Mouse (Mus musculus): ENCODE data around the gene Abat. TPM values are rescaled to one million over a fixed set of nuclear protein-coding genes. Genes with fewer than 3 reads are reported as not detected.
A peak's percentile ranks its signal among the peaks of the same experiment; 100 is the strongest.

The Abat gene
- polyA plus RNA-seq, 1 experiment from 2014 or later: 18.5 TPM

DNA sequence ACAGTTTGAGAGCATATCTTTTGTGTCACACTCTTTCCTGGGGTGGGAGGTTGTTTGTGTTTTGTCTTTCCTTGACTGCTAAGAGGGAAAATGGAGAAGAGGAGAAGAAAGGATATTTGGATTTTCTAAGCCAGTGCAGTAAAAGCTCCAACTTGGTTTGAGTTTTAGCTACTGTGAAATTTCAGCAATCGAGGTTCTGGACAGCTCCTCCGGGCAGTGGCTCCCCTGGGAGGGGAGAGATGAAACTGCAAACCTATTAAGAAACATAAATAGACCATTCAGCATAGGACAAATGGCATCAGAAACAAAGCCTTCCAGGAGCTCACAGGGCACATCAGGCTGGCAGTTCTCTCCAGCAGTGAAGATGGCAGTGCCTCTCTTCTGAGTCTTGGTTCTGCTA, 9.0 kb upstream of the Abat start:
- peak; percentile 39 for DNase-seq (ENCODE audit: low spot score)

DNA sequence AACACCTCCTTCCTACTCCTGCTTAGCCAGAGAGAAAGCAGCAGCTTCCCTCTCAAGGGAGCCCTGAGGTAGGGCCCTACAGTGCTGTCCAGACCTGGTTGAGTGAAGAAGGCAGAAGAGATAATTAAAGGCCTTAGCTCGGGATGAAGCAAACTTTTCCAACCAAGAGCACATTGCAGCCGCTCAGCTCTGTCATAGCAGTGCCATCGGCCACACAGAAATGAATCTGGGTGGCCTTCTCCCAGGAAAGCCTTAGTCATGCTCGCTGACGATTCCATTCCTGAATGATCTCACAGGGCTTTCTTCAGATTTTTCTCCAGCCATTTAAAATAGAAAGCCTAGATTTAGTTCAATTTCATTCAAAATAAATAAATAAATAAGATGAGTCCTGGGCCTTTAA, 3.3 kb upstream of the Abat start:
- no peak overlapping the region for H3K4me3 ChIP-seq (ENCODE audit: low read depth, low read length)
- H3K9ac ChIP-seq (ENCODE audit: low read length): no peak overlapping the region
- H3K4me2 ChIP-seq (ENCODE audit: low read depth, severe bottlenecking): no peak overlapping the region
- 68% methylated on average over 5 of the region's 5 CpGs for WGBS
- ATAC-seq (ENCODE audit: insufficient number of reproducible peaks, low FRiP score, low TSS enrichment, low read depth) (no peak), DNase-seq (ENCODE audit: low spot score) (no peak)
- no peaks in the 10 kb centered on the region for H3K27me3 ChIP-seq (ENCODE audit: control insufficient read depth, insufficient read depth, low read length)
- H3K9me3 ChIP-seq (ENCODE audit: control insufficient read depth, low read length): no peaks in the 10 kb centered on the region
- H3K27ac ChIP-seq (replicated peaks; ENCODE audit: low read depth, low read length): no peak overlapping the region
- peaks cover 7% of the 10 kb centered on the region; the same call in 1 of the 2 replicates for H3K4me1 ChIP-seq (ENCODE audit: control insufficient read depth, insufficient read depth, low read length)
- no peaks in the 10 kb centered on the region for H3K36me3 ChIP-seq (ENCODE audit: control insufficient read depth, insufficient read depth, low read length)

More for the DNA sequence above, 9.0 kb upstream of the Abat start:
- Histone ChIP-seq H3K4me2 (ENCODE audit: low read depth, severe bottlenecking) (no peak overlapping the region), H3K27ac (replicated peaks; ENCODE audit: low read depth, low read length) (no peak overlapping the region), H3K27me3 (ENCODE audit: control insufficient read depth, insufficient read depth, low read length) (no peaks in the 10 kb centered on the region), H3K9me3 (ENCODE audit: control insufficient read depth, low read length) (no peaks in the 10 kb centered on the region), H3K4me3 (ENCODE audit: low read depth, low read length) (no peak overlapping the region), H3K36me3 (ENCODE audit: control insufficient read depth, insufficient read depth, low read length) (no peaks in the 10 kb centered on the region), H3K4me1 (ENCODE audit: control insufficient read depth, insufficient read depth, low read length) (no peaks in the 10 kb centered on the region), H3K9ac (ENCODE audit: low read length) (no peak overlapping the region)
- 61% methylated on average over 2 of the region's 2 CpGs for WGBS
- no peak for ATAC-seq (ENCODE audit: insufficient number of reproducible peaks, low FRiP score, low TSS enrichment, low read depth)

GRCm38 (mm10) chr16:8512830-8513229, 399 bp upstream of the Abat start:
- no peaks in the 10 kb centered on the region for H3K9me3 ChIP-seq (ENCODE audit: control insufficient read depth, low read length)
- H3K4me1 ChIP-seq (ENCODE audit: control insufficient read depth, insufficient read depth, low read length): peaks cover 7% of the 10 kb centered on the region; the same call in 1 of the 2 replicates
- H3K27ac ChIP-seq (replicated peaks; ENCODE audit: low read depth, low read length): no peak overlapping the region
- ATAC-seq (ENCODE audit: insufficient number of reproducible peaks, low FRiP score, low TSS enrichment, low read depth) (peak; percentile 31), DNase-seq (ENCODE audit: low spot score) (no peak)
- H3K4me2 ChIP-seq (ENCODE audit: low read depth, severe bottlenecking): peak overlapping the region; percentile 63
- H3K27me3 ChIP-seq (ENCODE audit: control insufficient read depth, insufficient read depth, low read length): no peaks in the 10 kb centered on the region
- H3K36me3 ChIP-seq (ENCODE audit: control insufficient read depth, insufficient read depth, low read length): no peaks in the 10 kb centered on the region
- WGBS: 4% methylated on average over 5 of the region's 5 CpGs
- peak overlapping the region; percentile 45 for H3K9ac ChIP-seq (ENCODE audit: low read length)
- peak overlapping the region; percentile 40 for H3K4me3 ChIP-seq (ENCODE audit: low read depth, low read length)

DNA sequence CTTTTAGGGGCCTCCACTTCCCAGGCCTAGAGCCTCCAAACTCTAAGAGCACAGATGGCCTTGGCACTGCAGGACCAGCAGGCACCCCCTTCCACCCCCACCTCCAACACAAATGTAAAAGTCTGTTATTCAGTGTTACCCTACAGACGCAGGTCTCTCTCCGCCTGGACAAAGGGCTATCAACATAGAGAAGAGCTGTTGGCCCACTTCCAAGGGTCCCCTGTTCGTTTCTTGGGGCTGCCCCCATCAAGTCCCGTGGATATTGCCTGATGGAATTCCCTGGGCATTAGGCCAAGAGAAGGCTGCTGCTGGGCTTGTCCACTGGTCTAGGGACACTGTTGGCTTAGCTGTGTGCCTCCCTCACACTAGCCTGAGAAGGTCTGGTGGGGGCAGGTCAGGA, 951 bp downstream of the Abat start:
- Histone ChIP-seq H3K27me3 (ENCODE audit: control insufficient read depth, insufficient read depth, low read length) (no peaks in the 10 kb centered on the region), H3K4me1 (ENCODE audit: control insufficient read depth, insufficient read depth, low read length) (peaks cover 7% of the 10 kb centered on the region; the same call in 1 of the 2 replicates), H3K9ac (ENCODE audit: low read length) (no peak overlapping the region), H3K27ac (replicated peaks; ENCODE audit: low read depth, low read length) (no peak overlapping the region), H3K36me3 (ENCODE audit: control insufficient read depth, insufficient read depth, low read length) (no peaks in the 10 kb centered on the region), H3K4me3 (ENCODE audit: low read depth, low read length) (peak overlapping the region; percentile 40; the same call in 1 of the 2 replicates), H3K9me3 (ENCODE audit: control insufficient read depth, low read length) (no peaks in the 10 kb centered on the region), H3K4me2 (ENCODE audit: low read depth, severe bottlenecking) (peak overlapping the region; percentile 63)
- WGBS: 65% methylated on average over 4 of the region's 4 CpGs
- ATAC-seq (ENCODE audit: insufficient number of reproducible peaks, low FRiP score, low TSS enrichment, low read depth): no peak
- no peak for DNase-seq (ENCODE audit: low spot score)

DNA sequence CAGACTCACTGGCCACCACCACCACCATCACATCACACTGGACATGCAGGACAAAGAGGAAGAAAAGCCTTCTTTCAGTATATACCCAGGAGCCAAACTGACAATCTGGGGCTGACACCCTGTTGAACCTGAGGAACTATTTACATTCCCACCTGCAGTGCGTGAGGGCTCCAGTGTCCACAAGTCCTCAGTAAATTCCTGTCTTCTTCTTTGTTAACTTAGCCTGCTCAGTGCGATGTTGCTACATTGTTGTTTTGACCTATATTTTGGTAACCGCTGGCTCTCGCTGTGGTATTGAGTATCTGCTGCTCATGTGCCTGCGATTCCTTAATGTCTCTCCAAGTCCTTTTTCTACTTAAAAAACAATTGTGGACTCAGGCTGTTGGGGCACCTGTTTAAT, 7.3 kb downstream of the Abat start:
- H3K9ac ChIP-seq (ENCODE audit: low read length): no peak overlapping the region
- 84% methylated on average over 5 of the region's 5 CpGs for WGBS
- H3K27ac ChIP-seq (replicated peaks; ENCODE audit: low read depth, low read length): no peak overlapping the region
- H3K4me3 ChIP-seq (ENCODE audit: low read depth, low read length): no peak overlapping the region
- H3K27me3 ChIP-seq (ENCODE audit: control insufficient read depth, insufficient read depth, low read length): no peaks in the 10 kb centered on the region
- no peak overlapping the region for H3K4me2 ChIP-seq (ENCODE audit: low read depth, severe bottlenecking)
- no peak for DNase-seq (ENCODE audit: low spot score)
- ATAC-seq (ENCODE audit: insufficient number of reproducible peaks, low FRiP score, low TSS enrichment, low read depth): no peak
- H3K36me3 ChIP-seq (ENCODE audit: control insufficient read depth, insufficient read depth, low read length): no peaks in the 10 kb centered on the region
- H3K4me1 ChIP-seq (ENCODE audit: control insufficient read depth, insufficient read depth, low read length): peaks cover 10% of the 10 kb centered on the region; the same call in 1 of the 2 replicates
- H3K9me3 ChIP-seq (ENCODE audit: control insufficient read depth, low read length): no peaks in the 10 kb centered on the region

GRCm38 (mm10) chr16:8521322-8521721, 8.1 kb downstream of the Abat start:
- no peak overlapping the region for H3K4me3 ChIP-seq (ENCODE audit: low read depth, low read length)
- 82% methylated on average over 4 of the region's 4 CpGs for WGBS
- DNase-seq (ENCODE audit: low spot score): no peak
- no peak overlapping the region for H3K9ac ChIP-seq (ENCODE audit: low read length)
- H3K36me3 ChIP-seq (ENCODE audit: control insufficient read depth, insufficient read depth, low read length): no peaks in the 10 kb centered on the region
- no peak overlapping the region for H3K27ac ChIP-seq (replicated peaks; ENCODE audit: low read depth, low read length)
- no peaks in the 10 kb centered on the region for H3K9me3 ChIP-seq (ENCODE audit: control insufficient read depth, low read length)
- peaks cover 10% of the 10 kb centered on the region; the same call in 1 of the 2 replicates for H3K4me1 ChIP-seq (ENCODE audit: control insufficient read depth, insufficient read depth, low read length)
- H3K4me2 ChIP-seq (ENCODE audit: low read depth, severe bottlenecking): no peak overlapping the region
- H3K27me3 ChIP-seq (ENCODE audit: control insufficient read depth, insufficient read depth, low read length): no peaks in the 10 kb centered on the region
- ATAC-seq (ENCODE audit: insufficient number of reproducible peaks, low FRiP score, low TSS enrichment, low read depth): no peak

DNA sequence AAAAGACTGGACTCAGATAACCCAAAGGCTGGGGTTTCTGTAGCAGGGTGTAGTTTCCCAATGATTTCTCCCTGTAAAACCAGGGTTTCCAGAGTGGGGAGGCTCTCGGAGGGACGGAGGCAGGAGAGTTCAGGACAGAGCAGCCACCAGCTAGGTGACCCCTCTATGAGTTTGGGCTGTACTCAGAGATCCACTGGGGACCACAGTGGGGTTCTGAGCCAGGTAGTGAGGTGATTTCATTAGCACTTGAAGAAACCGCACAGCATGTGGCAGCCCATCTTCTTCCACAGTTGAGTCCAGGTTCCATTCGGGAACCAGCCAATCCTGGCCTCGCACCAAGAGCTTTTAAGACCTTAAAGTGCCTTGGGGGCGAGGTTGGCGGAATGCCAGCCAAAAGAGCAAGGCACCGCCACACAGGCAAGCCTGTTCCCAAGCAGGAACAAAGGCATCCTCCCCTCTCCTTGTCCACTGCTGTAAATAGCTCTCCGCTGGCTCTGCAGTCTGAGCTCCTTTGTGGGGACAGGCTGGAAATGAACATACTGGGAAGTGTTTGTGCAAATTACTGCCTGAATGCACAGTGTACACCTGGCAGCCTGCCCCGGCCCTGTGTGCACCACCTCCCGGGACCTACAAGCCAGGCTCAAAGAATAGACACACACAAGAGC, 10.4 kb downstream of the Abat start:
- ATAC-seq (ENCODE audit: insufficient number of reproducible peaks, low FRiP score, low TSS enrichment, low read depth) (peak; percentile 69), DNase-seq (ENCODE audit: low spot score) (peak; percentile 64)
- 39% methylated on average over 11 of the region's 11 CpGs for WGBS
- Histone ChIP-seq H3K4me3 (ENCODE audit: low read depth, low read length) (no peak overlapping the region), H3K4me1 (ENCODE audit: control insufficient read depth, insufficient read depth, low read length) (peaks cover 10% of the 10 kb centered on the region; the same call in 1 of the 2 replicates), H3K9me3 (ENCODE audit: control insufficient read depth, low read length) (no peaks in the 10 kb centered on the region), H3K9ac (ENCODE audit: low read length) (0 out of 2 replicates have a peak overlapping the region, but pooled peaks have one; percentile 5), H3K36me3 (ENCODE audit: control insufficient read depth, insufficient read depth, low read length) (no peaks in the 10 kb centered on the region), H3K4me2 (ENCODE audit: low read depth, severe bottlenecking) (no peak overlapping the region), H3K27me3 (ENCODE audit: control insufficient read depth, insufficient read depth, low read length) (no peaks in the 10 kb centered on the region), H3K27ac (replicated peaks; ENCODE audit: low read depth, low read length) (peak overlapping the region; percentile 80)

- ATAC-seq (ENCODE audit: insufficient number of reproducible peaks, low FRiP score, low TSS enrichment, low read depth) (peak; percentile 67; the same call in 1 of the 2 replicates), DNase-seq (ENCODE audit: low spot score) (no peak)
- Histone ChIP-seq H3K9me3 (ENCODE audit: control insufficient read depth, low read length) (no peaks in the 10 kb centered on the region), H3K4me1 (ENCODE audit: control insufficient read depth, insufficient read depth, low read length) (peaks cover 10% of the 10 kb centered on the region; the same call in 1 of the 2 replicates), H3K4me2 (ENCODE audit: low read depth, severe bottlenecking) (no peak overlapping the region), H3K9ac (ENCODE audit: low read length) (0 out of 2 replicates have a peak overlapping the region, but pooled peaks have one; percentile 5), H3K27ac (replicated peaks; ENCODE audit: low read depth, low read length) (peak overlapping the region; percentile 80), H3K27me3 (ENCODE audit: control insufficient read depth, insufficient read depth, low read length) (no peaks in the 10 kb centered on the region), H3K36me3 (ENCODE audit: control insufficient read depth, insufficient read depth, low read length) (no peaks in the 10 kb centered on the region), H3K4me3 (ENCODE audit: low read depth, low read length) (no peak overlapping the region)
- WGBS: 66% methylated on average over 16 of the region's 16 CpGs
Measured at GRCm38 (mm10) chr16:8524163-8524847, 11.1 kb downstream of the Abat start.
